Mouse (Mus musculus) duodenum, adult 2 months (tissue): Measurements from ENCODE around the gene Olfr812. TPM values are rescaled to one million over a fixed set of nuclear protein-coding genes. Genes with fewer than 3 reads are reported as not detected.

Experiments
- polyA plus RNA-seq: library from polyadenylated mRNA; depleted of rRNA; stranded (reverse); fragments of >200 nt; gene quantifications from 2 replicates; pipeline ENCODE4 v1.2.3, GENCODE M21; 2012; ENCODE audit warnings: low replicate concordance; rRNA removed

Olfr812 gene
- polyA plus RNA-seq: not detected in 2 replicates

GRCm38 (mm10) chr10:129845994-129846393, at the start of gene Olfr812:
Gene Olfr812, minus strand, starts transcription at chr10:129846094.

GRCm38 (mm10) chr10:129879751-129880150, 33.9 kb upstream of the Olfr812 start, which contains the start of gene Olfr814:
Gene Olfr814, minus strand, starts transcription at chr10:129879851.

GRCm38 (mm10) chr10:129855067-129855466, 9.2 kb upstream of the Olfr812 start, which contains the start of gene Olfr813:
Gene Olfr813, plus strand, starts transcription at chr10:129855367.

GRCm38 (mm10) chr10:129804296-129804695, 41.6 kb downstream of the Olfr812 start, which contains the start of gene Olfr811:
Gene Olfr811, minus strand, starts transcription at chr10:129804396.

GRCm38 (mm10) chr10:129794817-129795216, 51.1 kb downstream of the Olfr812 start, which contains the start of gene Olfr810:
Gene Olfr810, minus strand, starts transcription at chr10:129794917.

Other genes starting within 250 kb of the Olfr812 start
- gene Olfr796, start 233.5 kb downstream of the Olfr812 start, polyA plus RNA-seq: not detected in 2 replicates
- not detected in 2 replicates for gene Olfr798, start 218.2 kb downstream of the Olfr812 start, polyA plus RNA-seq
- gene Olfr799, start 208.6 kb downstream of the Olfr812 start, polyA plus RNA-seq: not detected in 2 replicates
- gene Olfr800, start 188.4 kb downstream of the Olfr812 start, polyA plus RNA-seq: not detected in 2 replicates
- gene Olfr801, start 172.2 kb downstream of the Olfr812 start, polyA plus RNA-seq: not detected in 2 replicates
- gene Olfr802, start 157.9 kb downstream of the Olfr812 start, polyA plus RNA-seq: not detected in 2 replicates
- gene Olfr803, start 151.8 kb downstream of the Olfr812 start, polyA plus RNA-seq: not detected in 2 replicates
- not detected in 2 replicates for gene Olfr804, start 142.9 kb downstream of the Olfr812 start, polyA plus RNA-seq
- not detected in 2 replicates for gene Olfr805, start 116.7 kb downstream of the Olfr812 start, polyA plus RNA-seq
- not detected in 2 replicates for gene Olfr806, start 104.2 kb downstream of the Olfr812 start, polyA plus RNA-seq
- gene Olfr807, start 88.3 kb downstream of the Olfr812 start, polyA plus RNA-seq: not detected in 2 replicates
- gene Olfr808, start 80.6 kb downstream of the Olfr812 start, polyA plus RNA-seq: not detected in 2 replicates
- gene Olfr809, start 71.5 kb downstream of the Olfr812 start, polyA plus RNA-seq: not detected in 2 replicates
- not detected in 2 replicates for gene Olfr810, start 51.2 kb downstream of the Olfr812 start, polyA plus RNA-seq
- gene Olfr811, start 41.7 kb downstream of the Olfr812 start, polyA plus RNA-seq: not detected in 2 replicates
- not detected in 2 replicates for gene Olfr813, start 9.3 kb upstream of the Olfr812 start, polyA plus RNA-seq
- gene Olfr814, start 33.8 kb upstream of the Olfr812 start, polyA plus RNA-seq: not detected in 2 replicates
- gene Olfr815, start 59.8 kb upstream of the Olfr812 start, polyA plus RNA-seq: not detected in 2 replicates
- gene Olfr816, start 69.5 kb upstream of the Olfr812 start, polyA plus RNA-seq: not detected in 2 replicates
- not detected in 2 replicates for gene Olfr818, start 103.0 kb upstream of the Olfr812 start, polyA plus RNA-seq
- not detected in 2 replicates for gene Olfr819, start 121.2 kb upstream of the Olfr812 start, polyA plus RNA-seq
- gene Olfr247, start 130.0 kb upstream of the Olfr812 start, polyA plus RNA-seq: not detected in 2 replicates
- not detected in 2 replicates for gene Gm10310, start 139.0 kb upstream of the Olfr812 start, polyA plus RNA-seq
- not detected in 2 replicates for gene Olfr820, start 166.5 kb upstream of the Olfr812 start, polyA plus RNA-seq
- gene Olfr821, start 184.3 kb upstream of the Olfr812 start, polyA plus RNA-seq: not detected in 2 replicates
- not detected in 2 replicates for gene Olfr822, start 225.1 kb upstream of the Olfr812 start, polyA plus RNA-seq